Mouse (Mus musculus): ENCODE measurements at regions not wholly inside any gene's neighbourhood (a gene's known extent, or its start where the extent isn't known, plus 50 kb on each side); places are given as distances from the start of the nearest gene placed in this dataset.
"Not testable (repeated sequence)": the region's sequence is repeated elsewhere in the genome, so short reads cannot be mapped to it uniquely, and the experiment has no call there.

GRCm38 (mm10) chr12:114012860-114013259 lies 469.2 kb downstream of the Adam6a start:
- peak; percentile 75 for DNase-seq

- not testable (repeated sequence) for DNase-seq
Observed at GRCm38 (mm10) chr12:114037011-114037410, 493.3 kb downstream of the Adam6a start.

GRCm38 (mm10) chr12:114047991-114048390 lies 504.3 kb downstream of the Adam6a start:
- peak; percentile 54 for DNase-seq

GRCm38 (mm10) chr12:114053341-114053740 lies 509.6 kb downstream of the Adam6a start:
- peak; percentile 11 for DNase-seq

GRCm38 (mm10) chr12:114059615-114060014 lies 515.9 kb downstream of the Adam6a start:
- no peak for DNase-seq

GRCm38 (mm10) chr12:114067166-114067565 lies 523.5 kb downstream of the Adam6a start:
- no peak for DNase-seq

GRCm38 (mm10) chr12:114108731-114109130 lies 565.0 kb downstream of the Adam6a start:
- DNase-seq: peak; percentile 1

GRCm38 (mm10) chr12:114134897-114135296 lies 591.2 kb downstream of the Adam6a start:
- DNase-seq: no peak

- DNase-seq: no peak
Observed at GRCm38 (mm10) chr12:114148779-114149178, 605.1 kb downstream of the Adam6a start.

- no peak for DNase-seq
Observed at GRCm38 (mm10) chr12:114172305-114172704, 628.6 kb downstream of the Adam6a start.

GRCm38 (mm10) chr12:114199521-114199920 lies 655.8 kb downstream of the Adam6a start:
- DNase-seq: no peak

- no peak for DNase-seq
Observed at GRCm38 (mm10) chr12:114222541-114222940, 678.8 kb downstream of the Adam6a start.

All from kidney, adult 11 months (tissue).